Mouse (Mus musculus): ENCODE measurements at regions not wholly inside any gene's neighbourhood (a gene's known extent, or its start where the extent isn't known, plus 50 kb on each side); places are given as distances from the start of the nearest gene placed in this dataset.

- DNase-seq: no peak
Observed at GRCm38 (mm10) chr14:105404662-105405061, 146.3 kb downstream of the Ndfip2 start.

GRCm38 (mm10) chr14:105404241-105404640 is 145.9 kb downstream of the Ndfip2 start:
- no peak for DNase-seq

DNA sequence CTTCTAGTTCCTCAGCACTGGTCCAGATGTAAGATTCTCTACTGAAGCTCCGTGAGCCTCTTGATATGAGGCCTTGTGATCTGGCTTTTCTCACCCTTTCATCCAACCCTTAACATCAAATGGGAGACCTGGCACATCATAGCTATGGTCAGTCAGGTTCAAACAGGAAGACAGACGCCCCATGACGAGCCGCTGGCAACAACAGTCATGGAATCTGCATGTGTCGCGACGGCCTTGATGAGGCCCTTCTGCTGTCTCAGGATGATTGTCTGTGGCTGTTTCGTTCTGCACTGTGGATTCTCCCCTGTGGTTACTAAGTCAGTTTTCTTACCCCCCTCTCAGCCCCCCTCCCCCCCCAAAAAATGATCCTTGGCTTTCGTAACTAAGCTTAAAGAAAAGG is 144.9 kb downstream of the Ndfip2 start:
- DNase-seq: no peak

- DNase-seq: no peak
Observed at GRCm38 (mm10) chr14:105402556-105402955, 144.2 kb downstream of the Ndfip2 start.

GRCm38 (mm10) chr14:105397467-105397866 is 139.1 kb downstream of the Ndfip2 start:
- peak; percentile 76 for DNase-seq

DNA sequence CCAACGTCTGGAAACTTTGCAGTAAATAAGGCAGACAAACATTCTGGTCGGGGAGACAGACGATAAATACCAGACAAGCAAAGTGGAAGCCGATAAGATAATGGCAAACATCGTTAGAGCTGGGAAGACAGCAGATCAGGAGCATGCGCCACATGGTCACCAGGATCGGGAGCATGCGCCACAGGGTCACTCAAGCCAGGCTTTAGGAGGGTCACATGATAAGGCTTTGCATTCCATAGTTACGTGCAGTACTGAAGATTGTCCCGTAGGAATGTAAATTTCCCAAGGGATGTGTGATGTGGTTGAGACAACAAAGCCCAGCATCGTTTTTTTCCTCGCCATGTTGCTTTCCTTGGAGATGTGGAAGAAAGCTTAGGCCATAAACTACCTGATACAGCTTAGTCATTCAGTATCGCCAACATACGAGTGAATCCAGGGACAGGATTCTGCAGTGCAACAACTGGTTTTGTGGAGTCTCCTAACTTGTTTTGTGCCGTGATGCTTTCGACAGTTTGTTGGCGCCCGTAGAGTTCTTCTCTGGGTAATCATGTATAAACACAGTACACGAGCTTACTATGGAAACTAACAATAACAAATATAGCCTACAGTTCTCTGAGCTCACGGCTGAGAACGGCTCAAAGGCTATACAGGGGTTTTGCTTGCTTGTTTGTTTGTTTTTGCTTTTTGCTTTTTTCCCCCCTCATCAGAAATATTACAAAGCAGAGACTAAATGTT is 133.9 kb downstream of the Ndfip2 start:
- no peak for DNase-seq

DNA sequence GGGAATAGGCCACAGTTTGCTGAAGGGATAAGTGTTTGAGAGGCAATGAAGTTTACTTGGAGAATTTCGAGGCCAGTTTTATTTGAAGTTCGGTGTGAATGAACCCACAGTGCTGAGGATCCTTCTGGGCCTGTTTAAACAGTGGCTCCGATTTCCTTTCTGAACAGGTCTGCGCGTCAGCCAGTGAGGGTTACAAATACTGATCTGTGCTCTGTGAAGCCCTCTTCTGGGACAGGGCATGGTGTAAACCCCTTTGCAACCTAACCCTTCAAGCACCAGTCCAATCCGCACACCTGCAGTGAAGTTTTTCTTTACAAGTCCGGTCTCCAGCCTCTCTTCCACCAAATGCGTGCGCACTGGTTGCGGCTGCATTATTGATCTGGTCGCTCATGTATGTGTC is 133.1 kb downstream of the Ndfip2 start:
- DNase-seq: no peak

- DNase-seq: no peak
Observed at GRCm38 (mm10) chr14:105385119-105385518, 126.7 kb downstream of the Ndfip2 start.

GRCm38 (mm10) chr14:105383382-105383781 is 125.0 kb downstream of the Ndfip2 start:
- no peak for DNase-seq

GRCm38 (mm10) chr14:105380101-105380500 is 121.7 kb downstream of the Ndfip2 start:
- no peak for DNase-seq

GRCm38 (mm10) chr14:105377770-105378169 is 119.4 kb downstream of the Ndfip2 start:
- peak; percentile 12 for DNase-seq

DNA sequence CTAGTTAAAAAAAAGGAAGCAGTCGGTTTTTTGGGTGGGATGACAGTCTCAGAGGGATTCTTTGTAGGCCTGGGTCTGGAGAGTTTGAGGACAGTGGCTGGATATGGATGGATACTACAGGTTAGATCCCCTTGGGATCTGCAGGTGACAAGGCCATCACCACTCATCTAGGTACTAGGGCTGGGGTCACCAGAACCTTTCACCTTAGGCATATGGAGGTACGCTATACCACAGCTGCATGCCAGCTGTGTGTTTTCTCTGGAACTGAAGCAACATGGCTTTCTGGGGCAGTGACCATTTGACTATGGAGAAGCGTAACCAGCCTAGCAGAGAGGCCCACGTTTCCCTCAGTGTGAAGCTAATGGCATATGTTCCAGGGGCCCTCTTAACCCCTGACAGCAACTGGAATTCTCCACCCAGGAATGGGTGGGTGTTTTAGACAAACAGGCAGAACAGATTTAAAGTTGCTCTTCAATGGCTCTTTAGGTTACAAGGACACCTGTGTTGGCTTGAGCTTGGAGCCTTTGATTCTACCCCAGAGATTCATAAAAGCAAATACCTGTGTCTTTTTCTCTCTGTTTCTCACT is 118.8 kb downstream of the Ndfip2 start:
- DNase-seq: no peak

- DNase-seq: no peak
Observed at GRCm38 (mm10) chr14:105369637-105370435, 111.5 kb downstream of the Ndfip2 start.

DNA sequence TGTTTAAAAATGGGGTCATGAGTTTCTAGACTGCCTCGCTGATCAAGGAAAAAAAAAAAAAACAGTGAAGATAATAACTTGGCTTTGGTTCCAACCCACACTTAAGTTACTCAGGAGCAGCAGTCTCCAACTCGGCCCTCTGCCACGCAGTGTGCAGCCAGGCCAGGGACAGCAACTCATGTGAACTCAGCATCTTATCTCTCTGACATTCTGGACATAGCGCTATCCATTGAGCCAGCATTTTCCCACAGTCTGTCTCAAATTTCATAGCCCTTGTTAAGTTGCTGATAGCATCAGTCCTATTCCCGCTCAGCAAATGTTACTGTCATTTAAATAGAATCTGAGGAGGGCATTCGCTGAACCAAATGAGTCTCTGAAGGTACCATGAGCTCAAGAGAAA is 102.2 kb downstream of the Ndfip2 start:
- peak; percentile 63 for DNase-seq

DNA sequence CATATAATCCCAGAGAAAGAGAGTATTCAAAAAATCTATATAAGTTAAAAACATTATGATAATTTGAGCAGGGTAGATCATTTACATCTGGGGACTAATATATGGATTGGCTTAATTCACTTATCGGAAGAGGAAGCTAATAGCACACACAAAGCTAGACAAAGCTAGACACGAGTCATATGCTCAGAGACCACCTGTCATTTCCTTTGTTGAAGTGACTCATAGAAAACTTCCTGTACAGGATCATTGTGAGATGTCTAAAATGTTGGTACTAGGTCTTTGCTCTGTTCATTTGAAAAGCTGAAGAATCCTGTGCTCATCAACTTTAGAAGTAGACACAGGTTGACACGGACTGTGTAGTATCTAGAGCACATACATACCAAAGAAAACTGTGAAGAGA is 101.5 kb downstream of the Ndfip2 start:
- DNase-seq: no peak

Small RNAs in the stretch of these regions (microRNA-seq; reads per million reads assigned to microRNA genes)
- gene Gm22406: 0 reads per million in 2 experiments
- 0 reads per million in 2 experiments for gene Mir6390
